Mouse (Mus musculus) 3134 (cell line): ENCODE measurements around the gene Gm45234.
"Not testable (repeated sequence)": the region's sequence is repeated elsewhere in the genome, so short reads cannot be mapped to it uniquely, and the experiment has no call there.

Source experiments
- DNase-seq: peaks from one replicate; pipeline ENCODE4 v3.0.0-alpha.2; 2011; ENCODE audit warnings: low spot score; ENCODE audit not compliant: insufficient read length; ENCODE audit errors: extremely low read depth

Gm45234 gene

GRCm38 (mm10) chr6:124755831-124756595 lies at the start of gene Gm45234, which contains the start of gene Atn1:
TSS of gene Gm45234 (minus strand) at chr6:124756021.
TSS of gene Atn1 (minus strand) at chr6:124756524.
- peak; percentile 79 for DNase-seq

- DNase-seq = peak; percentile 53
Measured at GRCm38 (mm10) chr6:124804341-124804740, 48.5 kb upstream of the Gm45234 start.

GRCm38 (mm10) chr6:124803691-124804090 lies 47.9 kb upstream of the Gm45234 start:
- DNase-seq = not testable (repeated sequence)

GRCm38 (mm10) chr6:124803061-124803460 lies 47.2 kb upstream of the Gm45234 start:
- no peak for DNase-seq

- DNase-seq = not testable (repeated sequence)
Measured at GRCm38 (mm10) chr6:124802400-124802799, 46.6 kb upstream of the Gm45234 start.

GRCm38 (mm10) chr6:124796200-124796599 lies 40.4 kb upstream of the Gm45234 start:
- DNase-seq = no peak

- no peak for DNase-seq
Measured at GRCm38 (mm10) chr6:124795781-124796180, 40.0 kb upstream of the Gm45234 start.

GRCm38 (mm10) chr6:124791911-124792310 lies 36.1 kb upstream of the Gm45234 start:
- no peak for DNase-seq

- DNase-seq = no peak
Measured at GRCm38 (mm10) chr6:124790121-124790520, 34.3 kb upstream of the Gm45234 start.

GRCm38 (mm10) chr6:124789519-124789918 lies 33.7 kb upstream of the Gm45234 start:
- no peak for DNase-seq

- DNase-seq = no peak
Measured at GRCm38 (mm10) chr6:124787722-124788121, 31.9 kb upstream of the Gm45234 start.

GRCm38 (mm10) chr6:124786756-124787420 lies 31.1 kb upstream of the Gm45234 start:
- no peak for DNase-seq

- DNase-seq = peak; percentile 64
Measured at GRCm38 (mm10) chr6:124782436-124782835, 26.6 kb upstream of the Gm45234 start.

GRCm38 (mm10) chr6:124780917-124781316 lies 25.1 kb upstream of the Gm45234 start:
- DNase-seq = no peak

GRCm38 (mm10) chr6:124779984-124780416 lies 24.2 kb upstream of the Gm45234 start:
- no peak for DNase-seq

- no peak for DNase-seq
Measured at GRCm38 (mm10) chr6:124779222-124779983, 23.6 kb upstream of the Gm45234 start, which contains the start of gene Lrrc23. TSS of gene Lrrc23 (minus strand) at chr6:124779727.

- DNase-seq = no peak
Measured at GRCm38 (mm10) chr6:124770511-124770910, 14.7 kb upstream of the Gm45234 start.

- DNase-seq = no peak
Measured at GRCm38 (mm10) chr6:124770013-124770412, 14.2 kb upstream of the Gm45234 start.

- peak; percentile 58 for DNase-seq
Measured at GRCm38 (mm10) chr6:124769101-124769765, 13.4 kb upstream of the Gm45234 start, which contains the start of gene Eno2. TSS of gene Eno2 (minus strand) at chr6:124769673.

GRCm38 (mm10) chr6:124768704-124769044 lies 12.9 kb upstream of the Gm45234 start:
- DNase-seq = no peak
